Mouse (Mus musculus): ENCODE results near the gene Ptpn21.

DNA sequence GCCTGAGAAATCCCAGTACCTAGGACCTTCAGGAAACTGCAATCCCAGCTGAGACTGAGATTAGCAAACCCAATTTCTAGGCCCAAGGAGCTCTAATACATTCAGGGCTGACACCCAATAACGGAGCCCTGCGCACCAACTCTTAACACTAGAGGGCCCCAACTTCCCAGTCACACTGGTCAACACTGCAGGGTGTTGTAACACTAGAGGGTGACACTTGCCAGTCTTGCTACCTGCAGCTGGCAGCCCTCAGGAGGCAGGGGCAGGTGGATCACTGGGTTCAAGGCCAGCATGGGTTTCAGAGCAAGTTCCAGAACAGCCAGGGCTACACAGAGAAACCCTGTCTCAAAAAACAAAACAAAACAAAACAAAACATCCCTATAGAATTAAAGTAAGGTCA, 8.9 kb upstream of the Ptpn21 start:
- peak; percentile 55 for TF ChIP-seq ZC3H11A (IDR thresholded peaks at IDR 0.05; ENCODE audit: low read depth, low read length)
- TF ChIP-seq CTCF (IDR thresholded peaks at IDR 0.05 in 2 of 3, conservative IDR thresholded peaks at IDR 0.05 in 1 of 3; ENCODE audit: control insufficient read depth in 1 of 3, insufficient read depth in 1 of 3, low read depth in 2 of 3, low read length in 3 of 3, poor library complexity in 1 of 3, severe bottlenecking in 1 of 3) = peak; percentile 65 to 99 (median 71)
- no peak for TF ChIP-seq BHLHE40 (IDR thresholded peaks at IDR 0.05; ENCODE audit: borderline replicate concordance, low read depth, low read length)
- TF ChIP-seq ZNF384 (IDR thresholded peaks at IDR 0.05; ENCODE audit: low read depth, low read length) = no peak
- no peak for TF ChIP-seq GATA1 (IDR thresholded peaks at IDR 0.05; ENCODE audit: low read depth, low read length)
- no peak for TF ChIP-seq ZMIZ1 (IDR thresholded peaks at IDR 0.05; ENCODE audit: low read depth, low read length)
- no peak for TF ChIP-seq E2F4 (IDR thresholded peaks at IDR 0.05; ENCODE audit: borderline replicate concordance, low read depth, low read length)
- TF ChIP-seq SIN3A (IDR thresholded peaks at IDR 0.05; ENCODE audit: low read length) = peak; percentile 75
- TF ChIP-seq RAD21 (IDR thresholded peaks at IDR 0.05; ENCODE audit: low read depth, low read length) = peak; percentile 66
- TF ChIP-seq HCFC1 (IDR thresholded peaks at IDR 0.05; ENCODE audit: low read depth, low read length) = no peak
- no peak for TF ChIP-seq UBTF (IDR thresholded peaks at IDR 0.05; ENCODE audit: borderline replicate concordance, insufficient read depth, low read depth, low read length)
- peak in 1 of 2 experiments; percentile 32; a peak in 2 of 4 replicates for TF ChIP-seq EP300 (IDR thresholded peaks at IDR 0.05; ENCODE audit: low read depth in 1 of 2, low read length in 2 of 2)
